Mouse (Mus musculus) cortical plate, adult 2 months (tissue): ENCODE results near the gene Zfp945. TPM values are rescaled to one million over a fixed set of nuclear protein-coding genes. Genes with fewer than 3 reads are reported as not detected.
"Not testable (repeated sequence)": the region's sequence is repeated elsewhere in the genome, so short reads cannot be mapped to it uniquely, and the experiment has no call there.

Source experiments
- H3K27ac ChIP-seq: fragments of 200-500 bp; 2 replicates; pipeline ENCODE4 v1.5.1; 2012; ENCODE audit warnings: low read length, control low read depth, inconsistent platforms; ENCODE audit not compliant: insufficient read depth
- H3K4me1 ChIP-seq: fragments of 200-500 bp; 2 replicates; pipeline ENCODE4 v1.6.1; 2011; ENCODE audit warnings: low read length; ENCODE audit not compliant: control insufficient read depth, insufficient read depth
- H3K4me3 ChIP-seq: fragments of 200-500 bp; 2 replicates; pipeline ENCODE4 v1.5.1; 2011; ENCODE audit warnings: mild to moderate bottlenecking, low read length, control low read depth; ENCODE audit not compliant: insufficient read depth
- CTCF ChIP-seq: fragments of 200-500 bp; IDR thresholded peaks from 2 replicates; pipeline ENCODE4 v1.5.1; 2011; ENCODE audit warnings: mild to moderate bottlenecking, control low read depth, low read length; ENCODE audit not compliant: insufficient read depth; ENCODE audit errors: extremely low read depth
- POLR2A ChIP-seq: fragments of 200-500 bp; IDR thresholded peaks from 2 replicates; pipeline ENCODE4 v1.6.1; 2011; ENCODE audit warnings: mild to moderate bottlenecking, low read length, control low read depth; ENCODE audit not compliant: insufficient read depth; ENCODE audit errors: extremely low read depth
- polyA plus RNA-seq: library from polyadenylated mRNA; depleted of rRNA; stranded (reverse); fragments of >200 nt; gene quantifications from 2 replicates; pipeline ENCODE4 v1.2.3, GENCODE M21; 2012; rRNA removed

The Zfp945 gene
- polyA plus RNA-seq = 9.0 and 10.2 TPM in 2 replicates

DNA sequence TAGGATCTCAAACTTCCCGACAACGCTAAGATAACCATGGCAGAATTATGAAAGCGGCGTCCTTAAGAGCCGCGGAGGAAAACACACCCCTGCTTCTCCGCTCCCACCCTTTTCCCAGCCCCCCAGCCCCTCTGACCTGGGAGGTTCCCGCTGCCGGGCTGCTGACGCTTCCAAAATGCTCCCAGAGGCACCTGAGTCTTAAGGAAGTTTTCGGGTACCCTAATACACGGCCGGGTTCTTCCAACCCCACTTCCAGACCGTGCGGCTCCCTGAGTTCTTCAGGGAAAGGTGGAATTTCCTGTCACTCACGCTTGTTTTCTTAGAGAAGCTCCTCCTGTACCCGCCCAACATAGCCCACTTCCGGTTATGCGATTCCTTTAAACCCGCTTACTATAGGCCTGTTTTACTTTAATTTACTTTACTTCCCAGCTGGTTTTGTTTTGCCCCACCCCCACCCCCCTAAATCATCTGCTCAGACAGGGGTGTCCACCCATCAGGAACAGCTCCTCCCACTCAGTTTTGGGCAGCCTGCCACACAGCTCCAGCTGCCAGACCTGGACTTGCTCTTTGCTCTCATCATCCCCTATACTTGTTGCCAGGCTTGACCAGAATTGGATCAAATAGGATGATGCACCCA lies at the start of gene Zfp945:
Zfp945 (minus strand) TSS at position 290 of the 637 bp plus-strand sequence.
- Histone ChIP-seq H3K4me1 (peaks cover 2% of the 10 kb centered on the region; the same call in 1 of the 2 replicates), H3K4me3 (peak within 1 kb of the TSS; percentile 72), H3K27ac (peak within 1 kb of the TSS; percentile 65)
- TF ChIP-seq CTCF (no peak), POLR2A (peak; percentile 30; the same call in 1 of the 2 replicates)

DNA sequence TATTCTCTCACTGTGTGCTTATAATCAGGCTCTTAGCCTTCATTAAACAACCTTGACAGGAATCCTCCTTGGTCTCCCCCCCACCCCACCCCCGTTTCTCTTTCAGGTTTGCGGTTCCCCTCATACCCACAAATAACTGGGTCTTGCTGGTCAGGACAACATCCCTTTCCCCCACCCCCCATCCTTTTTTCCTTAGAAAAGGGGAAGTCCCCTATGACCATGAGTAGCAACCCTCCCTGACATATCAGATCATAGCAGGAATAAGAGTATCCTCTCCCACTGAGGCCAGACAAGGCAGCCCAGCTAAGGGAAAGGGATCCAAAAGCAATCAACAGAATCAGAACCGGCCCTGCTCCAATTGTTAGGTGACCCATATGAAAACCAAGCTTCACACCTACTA lies 21.4 kb upstream of the Zfp945 start:
- Histone ChIP-seq H3K4me3 (no peak overlapping the region), H3K4me1 (no peaks in the 10 kb centered on the region), H3K27ac (no peak overlapping the region)
- TF ChIP-seq CTCF (no peak), POLR2A (no peak)

DNA sequence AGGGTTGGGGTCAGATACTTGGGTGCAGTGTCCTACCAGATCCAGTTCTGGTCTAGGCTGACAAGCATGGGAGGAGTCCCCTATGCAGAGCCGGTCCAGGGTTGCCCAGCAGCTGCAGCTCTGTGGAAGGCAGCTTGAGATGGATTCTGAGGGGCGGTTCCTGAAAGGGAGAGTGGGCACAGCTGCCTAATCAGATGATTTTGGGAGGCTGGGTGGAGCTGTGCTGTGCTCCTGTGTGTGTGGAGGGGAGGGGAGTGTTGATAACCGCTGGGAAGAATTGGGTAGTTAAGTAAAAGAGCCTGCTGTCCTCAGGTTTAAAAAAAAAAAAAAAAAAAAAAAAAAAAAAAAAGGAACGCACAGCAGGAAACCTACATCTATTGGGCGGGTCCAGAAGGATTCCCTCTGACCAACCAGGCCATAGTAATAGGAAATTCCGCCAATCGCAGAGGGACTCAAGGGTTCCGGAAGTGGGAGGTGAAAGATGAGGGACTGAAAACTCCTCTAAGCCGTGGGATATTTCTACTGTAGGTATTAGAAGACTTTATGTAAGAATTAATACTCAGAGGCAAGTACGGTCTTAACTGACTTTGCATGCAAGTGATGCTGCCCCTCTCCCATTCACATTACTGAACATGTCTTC lies 17.2 kb upstream of the Zfp945 start:
- Histone ChIP-seq H3K4me1 (no peaks in the 10 kb centered on the region), H3K27ac (no peak overlapping the region), H3K4me3 (no peak overlapping the region)
- no peak for TF ChIP-seq POLR2A
- no peak for TF ChIP-seq CTCF

DNA sequence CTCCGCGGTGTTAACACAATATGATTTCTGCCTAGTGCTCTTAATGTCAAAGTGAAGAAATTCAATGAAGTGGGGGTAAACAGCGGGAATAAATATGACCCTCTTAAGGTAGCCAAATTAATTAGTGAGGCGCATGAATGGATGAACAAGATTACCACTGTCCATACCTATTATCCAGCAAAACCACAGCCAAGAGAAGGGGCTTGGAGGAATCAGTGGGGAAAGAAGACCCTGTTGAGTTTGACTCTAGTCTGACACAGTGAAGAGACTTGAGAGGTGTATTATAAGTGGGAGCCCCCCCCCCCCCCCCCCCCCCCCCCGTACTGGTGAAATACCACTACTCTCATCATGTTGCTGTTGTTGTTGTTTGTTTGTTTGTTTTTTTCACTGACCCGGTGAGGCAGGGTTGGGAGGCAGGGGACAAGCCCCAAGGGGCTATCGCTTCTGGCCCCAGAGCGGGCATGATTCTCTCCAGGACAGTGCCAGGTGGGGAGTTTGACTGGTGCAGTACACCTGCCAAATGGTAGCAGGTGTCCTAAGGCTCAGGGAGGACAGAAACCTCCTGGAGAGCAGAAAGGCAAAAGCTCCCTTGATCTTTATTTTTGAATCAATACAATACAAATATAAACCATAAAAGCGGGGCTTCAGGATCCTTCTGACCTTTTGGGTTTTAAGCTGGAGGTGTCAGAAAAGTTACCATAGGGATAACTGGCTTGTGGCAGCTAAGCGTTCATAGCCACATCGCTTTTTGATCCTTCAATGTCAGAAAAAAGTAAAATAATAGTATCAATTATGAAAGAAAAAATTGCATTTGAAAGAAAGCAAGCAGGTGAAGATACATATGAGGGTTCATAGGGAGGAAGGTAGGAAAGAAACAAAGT lies 10.7 kb upstream of the Zfp945 start:
- H3K27ac ChIP-seq = no peak overlapping the region
- TF ChIP-seq CTCF (no peak), POLR2A (no peak)
- no peak overlapping the region for H3K4me3 ChIP-seq
- no peaks in the 10 kb centered on the region for H3K4me1 ChIP-seq

DNA sequence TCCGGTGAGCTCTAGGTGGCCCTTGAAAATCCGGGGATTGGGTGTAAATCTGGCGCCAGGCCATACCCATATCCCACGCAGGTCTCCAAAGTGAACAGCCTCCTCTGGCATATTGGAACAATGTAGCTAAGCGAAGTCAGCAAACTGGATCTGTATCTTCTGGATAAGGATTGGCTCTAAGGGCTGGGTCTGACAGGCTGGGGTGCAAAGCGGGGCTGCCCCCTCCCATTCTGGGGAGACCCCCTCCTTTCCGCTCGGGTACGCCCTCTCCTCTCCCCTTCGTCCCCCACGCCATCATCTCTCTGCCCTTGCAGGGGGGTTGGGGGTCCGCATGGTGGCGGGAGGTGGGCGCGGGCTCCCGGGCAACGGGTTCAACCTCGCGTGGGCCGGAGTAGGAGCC lies 9.4 kb upstream of the Zfp945 start:
- TF ChIP-seq CTCF (no peak), POLR2A (no peak)
- Histone ChIP-seq H3K4me3 (no peak overlapping the region), H3K4me1 (no peaks in the 10 kb centered on the region), H3K27ac (no peak overlapping the region)

DNA sequence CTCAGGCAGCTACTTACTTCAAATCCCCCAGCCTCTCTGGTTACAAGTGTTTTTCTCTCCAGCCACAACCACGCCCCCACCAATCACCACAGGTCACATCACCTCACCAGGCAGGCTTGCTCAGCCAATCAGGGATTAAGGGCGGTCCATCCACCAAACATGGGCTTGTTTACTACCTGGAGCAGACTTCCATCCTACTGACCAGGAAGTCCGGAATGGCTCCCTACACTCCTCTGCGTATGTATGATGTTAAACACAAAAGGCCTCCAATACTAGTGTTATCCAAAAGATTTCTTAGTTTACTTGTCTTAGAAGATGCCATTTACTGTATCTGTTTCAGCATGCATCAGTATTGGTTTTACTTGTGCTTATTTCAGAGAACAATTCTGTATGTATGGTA lies 8.6 kb upstream of the Zfp945 start:
- not testable (repeated sequence) for H3K4me3 ChIP-seq, H3K4me1 ChIP-seq, H3K27ac ChIP-seq

- H3K27ac ChIP-seq = peak overlapping the region; percentile 65; the same call in 1 of the 2 replicates
- H3K4me1 ChIP-seq = peaks cover 2% of the 10 kb centered on the region; the same call in 1 of the 2 replicates
- TF ChIP-seq CTCF (no peak), POLR2A (no peak)
- peak overlapping the region; percentile 72 for H3K4me3 ChIP-seq
Observed at GRCm38 (mm10) chr17:22866421-22866844, 501 bp downstream of the Zfp945 start.

- H3K4me1 ChIP-seq = no peaks in the 10 kb centered on the region; the same call in 1 of the 2 replicates
- no peak overlapping the region for H3K27ac ChIP-seq
- H3K4me3 ChIP-seq = no peak overlapping the region
- TF ChIP-seq POLR2A = no peak
- TF ChIP-seq CTCF = no peak
Observed at GRCm38 (mm10) chr17:22821166-22821565, 45.8 kb downstream of the Zfp945 start.

- Histone ChIP-seq H3K27ac (no peak overlapping the region), H3K4me3 (peak overlapping the region; percentile 50; the same call in 1 of the 2 replicates), H3K4me1 (no peaks in the 10 kb centered on the region; the same call in 1 of the 2 replicates)
- TF ChIP-seq POLR2A (no peak), CTCF (no peak)
Observed at GRCm38 (mm10) chr17:22818199-22818595, 48.7 kb downstream of the Zfp945 start.

GRCm38 (mm10) chr17:22817471-22818198 lies 49.3 kb downstream of the Zfp945 start:
- no peaks in the 10 kb centered on the region; the same call in 1 of the 2 replicates for H3K4me1 ChIP-seq
- peak overlapping the region; percentile 50 for H3K4me3 ChIP-seq
- peak overlapping the region; percentile 84; the same call in 1 of the 2 replicates for H3K27ac ChIP-seq
- TF ChIP-seq POLR2A (no peak), CTCF (no peak)
